Mouse (Mus musculus): ENCODE data around the gene Tcfl5. TPM values are rescaled to one million over a fixed set of nuclear protein-coding genes. Genes with fewer than 3 reads are reported as not detected.

Gene Tcfl5
- total RNA-seq, 2 experiments from 2014 or later = not detected

GRCm38 (mm10) chr2:180600569-180601021, 41.9 kb downstream of the Tcfl5 start:
- no peak for ATAC-seq (replicated peaks; ENCODE audit: poor library complexity)

DNA sequence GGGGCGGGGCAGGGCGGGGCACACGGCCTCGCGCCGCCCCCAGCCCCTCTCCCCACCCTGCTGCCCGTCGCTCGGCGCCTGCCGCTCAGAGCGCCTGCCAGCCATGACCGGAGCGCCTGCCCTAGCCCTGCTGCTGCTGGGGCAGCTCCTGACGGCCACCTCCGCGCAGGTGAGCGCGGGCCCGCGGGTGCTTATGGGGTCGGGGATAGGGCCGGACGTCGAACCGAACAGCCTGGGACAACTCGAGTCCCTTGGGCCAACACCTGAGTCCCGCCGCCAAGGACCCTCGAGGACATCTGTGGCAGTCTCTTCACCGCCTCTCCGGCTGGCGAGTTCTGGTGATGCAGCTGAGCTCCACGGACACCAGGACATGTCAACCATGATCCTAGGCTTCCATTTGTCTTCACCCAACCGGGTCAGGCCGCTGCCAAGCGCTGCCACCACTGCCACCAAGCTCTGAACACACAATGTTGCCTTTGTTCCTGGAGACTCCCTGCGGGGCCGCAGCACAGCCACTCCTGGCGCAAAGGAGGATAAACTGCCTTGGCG, 44.3 kb downstream of the Tcfl5 start:
- ATAC-seq (replicated peaks; ENCODE audit: poor library complexity) = no peak

GRCm38 (mm10) chr2:180597490-180597889, 45.0 kb downstream of the Tcfl5 start, which contains the start of gene Col9a3:
Gene Col9a3 (plus strand): TSS chr2:180597790.
- no peak for ATAC-seq (replicated peaks; ENCODE audit: poor library complexity)

GRCm38 (mm10) chr2:180589123-180589831, 53.2 kb downstream of the Tcfl5 start, which contains the start of gene Ogfr:
Gene Ogfr (plus strand): TSS chr2:180589245.
- peak; percentile 89 for ATAC-seq (replicated peaks; ENCODE audit: poor library complexity)

DNA sequence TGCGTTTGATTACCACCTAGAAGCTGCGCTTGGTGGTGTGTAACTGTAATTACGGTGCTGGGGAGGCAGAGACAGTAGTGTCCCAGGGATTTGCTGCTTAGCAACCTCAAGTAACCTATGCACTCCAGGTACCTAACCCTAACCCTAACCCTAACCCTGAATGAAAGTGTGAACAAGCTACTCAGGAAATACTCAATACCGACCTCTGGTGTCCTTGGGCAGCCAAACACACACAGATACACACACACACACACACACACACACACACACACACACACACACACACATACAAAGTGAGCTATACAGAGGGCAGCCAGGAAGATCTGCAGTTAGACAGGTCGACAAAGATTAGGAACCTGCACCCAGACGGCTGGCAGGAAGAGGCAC, 53.8 kb downstream of the Tcfl5 start:
- peak; percentile 38 for ATAC-seq (replicated peaks; ENCODE audit: poor library complexity)

DNA sequence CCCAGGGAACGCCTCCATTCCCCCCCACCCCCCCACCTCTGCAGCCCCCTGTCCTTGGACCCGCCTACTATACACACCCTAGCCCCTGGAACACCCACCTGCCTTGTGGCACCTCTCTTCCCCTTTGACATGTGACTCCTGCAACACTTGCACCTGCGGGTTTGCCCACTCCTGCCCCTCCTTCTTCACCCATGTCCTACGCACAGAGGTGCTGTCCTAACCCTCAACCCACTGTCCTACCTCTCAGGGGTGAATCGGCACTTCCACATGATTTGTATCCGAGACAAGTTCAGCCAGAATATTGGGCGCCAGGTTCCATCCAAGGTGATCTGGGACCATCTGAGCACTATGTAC, 59.4 kb downstream of the Tcfl5 start:
- ATAC-seq (replicated peaks; ENCODE audit: poor library complexity) = peak; percentile 9; the same call in 1 of the 2 replicates

DNA sequence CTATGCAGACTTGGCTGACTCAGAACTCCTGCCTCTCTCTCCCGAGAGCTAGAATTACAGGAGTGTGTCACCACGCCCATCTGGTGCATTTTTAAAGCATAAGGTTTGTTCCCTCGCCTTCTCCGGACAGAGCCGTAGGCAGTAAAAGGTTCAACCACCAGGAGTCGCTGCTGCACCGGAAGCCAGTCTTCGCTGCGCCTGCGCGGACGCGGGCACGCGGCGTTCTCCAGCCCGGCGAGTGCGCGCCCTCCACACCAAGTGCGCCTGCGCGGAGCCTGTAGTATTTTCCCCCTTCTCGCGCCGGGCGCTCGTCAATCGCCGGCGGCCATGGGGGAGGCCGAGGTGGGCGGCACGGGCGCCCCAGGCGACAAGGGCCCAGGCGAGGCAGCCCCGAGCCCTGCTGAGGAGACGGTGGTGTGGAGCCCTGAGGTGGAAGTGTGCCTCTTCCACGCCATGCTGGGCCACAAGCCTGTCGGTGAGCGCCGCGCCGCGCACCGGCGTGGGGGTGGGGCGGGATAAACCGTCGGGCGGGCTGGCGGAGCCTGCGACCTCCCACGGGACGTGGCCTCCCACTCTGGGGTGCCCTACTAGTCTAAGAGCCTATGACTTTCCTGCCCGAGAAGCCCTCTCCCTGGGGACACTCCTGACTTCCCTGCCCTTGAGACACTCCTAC, 59.9 kb downstream of the Tcfl5 start:
- ATAC-seq (replicated peaks; ENCODE audit: poor library complexity) = peak; percentile 87

- peak; percentile 19; the same call in 1 of the 2 replicates for ATAC-seq (replicated peaks; ENCODE audit: poor library complexity)
Observed at GRCm38 (mm10) chr2:180581002-180581401, 61.5 kb downstream of the Tcfl5 start, which contains the start of gene Mrgbp. Gene Mrgbp (plus strand): TSS chr2:180581304.

DNA sequence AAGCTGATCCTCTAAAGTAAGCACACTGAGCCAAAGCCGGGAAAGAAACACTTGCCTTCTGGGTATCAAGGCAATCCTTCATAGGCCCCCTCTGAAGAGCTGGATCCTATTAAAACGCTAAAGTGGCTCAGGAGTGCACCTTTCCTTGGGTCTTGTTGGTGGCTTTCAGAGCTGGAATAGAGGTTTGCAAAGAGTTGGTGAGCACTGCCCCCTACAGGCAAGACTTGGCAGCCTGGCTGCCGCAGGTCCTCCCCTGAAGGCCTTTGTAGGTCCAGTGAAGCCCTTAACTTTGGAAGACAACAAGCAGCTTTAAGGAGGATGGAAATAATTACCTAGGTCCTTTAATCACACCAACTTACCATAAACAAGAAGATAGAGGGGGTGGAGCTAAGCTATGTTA, 63.8 kb downstream of the Tcfl5 start:
- ATAC-seq (replicated peaks; ENCODE audit: poor library complexity) = peak; percentile 63

GRCm38 (mm10) chr2:180576482-180576881, 66.0 kb downstream of the Tcfl5 start:
- no peak for ATAC-seq (replicated peaks; ENCODE audit: poor library complexity)

Other genes starting within 250 kb of the Tcfl5 start
- 25.0 and 26.8 TPM in 2 replicates for gene Slco4a1, start 186.5 kb downstream of the Tcfl5 start, total RNA-seq (2015)
- gene Slco4a1, start 186.5 kb downstream of the Tcfl5 start, total RNA-seq (2017) = 12.2 and 13.7 TPM in 2 replicates
- gene Ntsr1, start 142.7 kb downstream of the Tcfl5 start, total RNA-seq (2015) = not detected in 2 replicates
- gene Ntsr1, start 142.7 kb downstream of the Tcfl5 start, total RNA-seq (2017) = not detected in 2 replicates
- 34.2 and 36.6 TPM in 2 replicates for gene Mrgbp, start 61.4 kb downstream of the Tcfl5 start, total RNA-seq (2015)
- 27.8 and 32.7 TPM in 2 replicates for gene Mrgbp, start 61.4 kb downstream of the Tcfl5 start, total RNA-seq (2017)
- gene Ogfr, start 53.5 kb downstream of the Tcfl5 start, total RNA-seq (2015) = 22.9 and 24.4 TPM in 2 replicates
- gene Ogfr, start 53.5 kb downstream of the Tcfl5 start, total RNA-seq (2017) = 34.9 and 47.6 TPM in 2 replicates
- gene Col9a3, start 44.9 kb downstream of the Tcfl5 start, total RNA-seq (2015) = 0.30 TPM in 1 of 2 replicates, not detected in the other
- 0.47 TPM in 1 of 2 replicates, not detected in the other for gene Col9a3, start 44.9 kb downstream of the Tcfl5 start, total RNA-seq (2017)
- 33.0 and 37.4 TPM in 2 replicates for gene Dido1, start 67.3 kb upstream of the Tcfl5 start, total RNA-seq (2015)
- gene Dido1, start 67.3 kb upstream of the Tcfl5 start, total RNA-seq (2017) = 42.9 and 56.0 TPM in 2 replicates
- gene Gid8, start 67.4 kb upstream of the Tcfl5 start, total RNA-seq (2015) = 59.6 and 70.9 TPM in 2 replicates
- 55.9 and 73.9 TPM in 2 replicates for gene Gid8, start 67.4 kb upstream of the Tcfl5 start, total RNA-seq (2017)
- 16.6 and 17.4 TPM in 2 replicates for gene Slc17a9, start 82.6 kb upstream of the Tcfl5 start, total RNA-seq (2015)
- 8.0 and 8.4 TPM in 2 replicates for gene Slc17a9, start 82.6 kb upstream of the Tcfl5 start, total RNA-seq (2017)
- gene Bhlhe23, start 134.2 kb upstream of the Tcfl5 start, total RNA-seq (2015) = not detected in 2 replicates
- gene Bhlhe23, start 134.2 kb upstream of the Tcfl5 start, total RNA-seq (2017) = not detected in 2 replicates

Data from megakaryocyte progenitor cell, adult 5-6 weeks (primary cell).